Mouse (Mus musculus) heart, postnatal 36 days (tissue): ENCODE measurements at regions not wholly inside any gene's neighbourhood (a gene's known extent, or its start where the extent isn't known, plus 50 kb on each side); places are given as distances from the start of the nearest gene placed in this dataset.
A peak's percentile ranks its signal among the peaks of the same experiment; 100 is the strongest.

Experiments
- DNase-seq, 2 experiments: peaks; one replicate each; pipeline ENCODE4 v3.0.0; 2021 to 2022
- intact Hi-C: fragments of 180-260 bp; cut with DNase I; formaldehyde crosslinking; loops from one replicate; pipeline ENCODE4 v1.15.1; 2025

GRCm38 (mm10) chr1:128983411-128983810 lies 289.7 kb upstream of the Thsd7b start:
- intact Hi-C loops: no loop called here

GRCm38 (mm10) chr1:128975586-128975985 lies 297.5 kb upstream of the Thsd7b start:
- DNase-seq: no peak
- intact Hi-C loops: no loop called here

More at GRCm38 (mm10) chr1:128983411-128983810, 289.7 kb upstream of the Thsd7b start:
- DNase-seq: no peak

- no peak for DNase-seq
- intact Hi-C loops: no loop called here
Observed at GRCm38 (mm10) chr1:128951436-128951835, 321.7 kb upstream of the Thsd7b start.

- intact Hi-C loops: no loop called here
- DNase-seq: no peak
Observed at GRCm38 (mm10) chr1:128950512-128950911, 322.6 kb upstream of the Thsd7b start.

GRCm38 (mm10) chr1:128914811-128915210 lies 322.7 kb upstream of the Cxcr4 start:
- intact Hi-C loops: no loop called here

GRCm38 (mm10) chr1:128912532-128912931 lies 320.4 kb upstream of the Cxcr4 start:
- intact Hi-C loops: no loop called here
- DNase-seq: no peak

More at GRCm38 (mm10) chr1:128914811-128915210, 322.7 kb upstream of the Cxcr4 start:
- DNase-seq: no peak

GRCm38 (mm10) chr1:128907566-128907965 lies 315.5 kb upstream of the Cxcr4 start:
- DNase-seq: no peak
- intact Hi-C loops: no loop called here

- intact Hi-C loops: no loop called here
- no peak for DNase-seq
Observed at GRCm38 (mm10) chr1:128898025-128898424, 305.9 kb upstream of the Cxcr4 start.

GRCm38 (mm10) chr1:128894546-128894945 lies 302.5 kb upstream of the Cxcr4 start:
- DNase-seq: no peak
- intact Hi-C loops: no loop called here

GRCm38 (mm10) chr1:128878291-128878690 lies 286.2 kb upstream of the Cxcr4 start:
- DNase-seq: no peak
- intact Hi-C loops: loop anchor here (5.0 kb wide), 1 partner anchor 1314 kb away; no protein-coding TSS in a partner anchor

GRCm38 (mm10) chr1:128875289-128875688 lies 283.2 kb upstream of the Cxcr4 start:
- intact Hi-C loops: loop anchor here (1.0 to 5.0 kb wide), 4 partner anchors 203 to 1496 kb away; no protein-coding TSS in a partner anchor
- DNase-seq: peak; percentile 8 to 32

GRCm38 (mm10) chr1:128874190-128874589 lies 282.1 kb upstream of the Cxcr4 start:
- DNase-seq: no peak
- intact Hi-C loops: loop anchor here (2.0 kb wide), 2 partner anchors 371 to 1497 kb away; no protein-coding TSS in a partner anchor

GRCm38 (mm10) chr1:128868761-128869160 lies 276.7 kb upstream of the Cxcr4 start:
- no peak for DNase-seq
- intact Hi-C loops: no loop called here

- no peak for DNase-seq
- intact Hi-C loops: no loop called here
Observed at GRCm38 (mm10) chr1:128860537-128860936, 268.4 kb upstream of the Cxcr4 start.

- DNase-seq: no peak
- intact Hi-C loops: no loop called here
Observed at GRCm38 (mm10) chr1:128860094-128860493, 268.0 kb upstream of the Cxcr4 start.

GRCm38 (mm10) chr1:128858661-128859060 lies 266.6 kb upstream of the Cxcr4 start:
- intact Hi-C loops: no loop called here
- no peak for DNase-seq

- DNase-seq: no peak
- intact Hi-C loops: no loop called here
Observed at GRCm38 (mm10) chr1:128856933-128857332, 264.8 kb upstream of the Cxcr4 start.

- intact Hi-C loops: no loop called here
- DNase-seq: no peak
Observed at GRCm38 (mm10) chr1:128854649-128855048, 262.6 kb upstream of the Cxcr4 start.

- no peak for DNase-seq
- intact Hi-C loops: no loop called here
Observed at GRCm38 (mm10) chr1:128853286-128853685, 261.2 kb upstream of the Cxcr4 start.

GRCm38 (mm10) chr1:128837361-128837760 lies 245.3 kb upstream of the Cxcr4 start:
- DNase-seq: no peak
- intact Hi-C loops: loop anchor here (10.0 kb wide), 2 partner anchors 553 to 1013 kb away; no protein-coding TSS in a partner anchor

- DNase-seq: no peak
- intact Hi-C loops: loop anchor here (10.0 kb wide), 2 partner anchors 551 to 1011 kb away; no protein-coding TSS in a partner anchor
Observed at GRCm38 (mm10) chr1:128835510-128835909, 243.4 kb upstream of the Cxcr4 start.

GRCm38 (mm10) chr1:128833096-128833715 lies 241.1 kb upstream of the Cxcr4 start:
- intact Hi-C loops: loop anchor here (10.0 kb wide), 2 partner anchors 548 to 1008 kb away; no protein-coding TSS in a partner anchor

More at GRCm38 (mm10) chr1:128833096-128833715, 241.1 kb upstream of the Cxcr4 start:
- no peak for DNase-seq
